Mouse (Mus musculus) liver, embryonic 12.5 days (tissue): Measurements from ENCODE around the gene Pnpla6. TPM values are rescaled to one million over a fixed set of nuclear protein-coding genes. Genes with fewer than 3 reads are reported as not detected.
A peak's percentile ranks its signal among the peaks of the same experiment; 100 is the strongest.
"Not testable (repeated sequence)": the region's sequence is repeated elsewhere in the genome, so short reads cannot be mapped to it uniquely, and the experiment has no call there.

Experiments used
- ATAC-seq: fragments of 200-750 bp; cut with Nextera tagmentation; 2 replicates; pipeline ENCODE4 v1.8.0; 2017; ENCODE audit warnings: moderate number of reproducible peaks, mild to moderate bottlenecking, moderate library complexity
- H3K27ac ChIP-seq: fragments of 300-500 bp; sonication (generic); 2 replicates; pipeline ENCODE4 v1.5.1; 2016; ENCODE audit warnings: mild to moderate bottlenecking
- H3K27me3 ChIP-seq: fragments of 300-500 bp; sonication (generic); replicated peaks from 2 replicates; pipeline ENCODE4 v1.6.1; 2016; ENCODE audit warnings: mild to moderate bottlenecking, moderate library complexity
- H3K36me3 ChIP-seq: fragments of 300-500 bp; sonication (generic); 2 replicates; pipeline ENCODE4 v1.6.1; 2016; ENCODE audit warnings: mild to moderate bottlenecking, moderate library complexity
- H3K4me1 ChIP-seq: fragments of 300-500 bp; sonication (generic); 2 replicates; pipeline ENCODE4 v1.6.1; 2016
- H3K4me2 ChIP-seq: fragments of 300-500 bp; sonication (generic); 2 replicates; pipeline ENCODE4 v1.6.1; 2016; ENCODE audit warnings: mild to moderate bottlenecking, moderate library complexity
- H3K4me3 ChIP-seq: fragments of 300-500 bp; sonication (generic); 2 replicates; pipeline ENCODE4 v1.5.1; 2016; ENCODE audit warnings: mild to moderate bottlenecking, moderate library complexity
- H3K9ac ChIP-seq: fragments of 300-500 bp; sonication (generic); 2 replicates; pipeline ENCODE4 v1.6.1; 2016; ENCODE audit warnings: mild to moderate bottlenecking, moderate library complexity
- H3K9me3 ChIP-seq: fragments of 300-500 bp; sonication (generic); replicated peaks from 2 replicates; pipeline ENCODE4 v1.6.1; 2016; ENCODE audit warnings: mild to moderate bottlenecking, moderate library complexity
- WGBS: fragments of 180-500 bp; shearing (Covaris S2); methylation state at CpG from one replicate; pipeline ENCODE4 v1.1.7; 2016; ENCODE audit not compliant: insufficient replicate concordance; 5-methylcytosine and 5-hydroxymethylcytosine counted together
- polyA plus RNA-seq: library from polyadenylated mRNA; unstranded; fragments of >200 nt; fragmentation: Nextera tagmentation; extraction: Ambion mirVana; gene quantifications from 2 replicates; pipeline ENCODE4 v1.2.1, GENCODE M21; 2016

Pnpla6 gene
- polyA plus RNA-seq, 1 experiment from 2014 or later, result 14.7 TPM

GRCm38 (mm10) chr8:3546511-3546910 lies 31.3 kb downstream of the Pnpla6 start:
- Histone ChIP-seq H3K4me3 (no peak overlapping the region), H3K9me3 (no peaks in the 10 kb centered on the region), H3K4me2 (no peak overlapping the region), H3K27ac (no peak overlapping the region), H3K36me3 (peaks cover 31% of the 10 kb centered on the region), H3K4me1 (no peaks in the 10 kb centered on the region), H3K27me3 (no peaks in the 10 kb centered on the region), H3K9ac (no peak overlapping the region)
- ATAC-seq, result no peak
- 79% methylated on average over 2 of the region's 2 CpGs for WGBS

- Histone ChIP-seq H3K4me2 (no peak overlapping the region), H3K4me1 (no peaks in the 10 kb centered on the region), H3K9me3 (no peaks in the 10 kb centered on the region), H3K36me3 (no peaks in the 10 kb centered on the region), H3K9ac (no peak overlapping the region), H3K27ac (no peak overlapping the region), H3K27me3 (no peaks in the 10 kb centered on the region), H3K4me3 (no peak overlapping the region)
- ATAC-seq, result no peak
- WGBS, result 80% methylated on average over 1 of the region's 1 CpGs
These were observed 37.1 kb downstream of the Pnpla6 start for GRCm38 (mm10) chr8:3552240-3552639.

GRCm38 (mm10) chr8:3556114-3556513 lies 40.9 kb downstream of the Pnpla6 start:
- Histone ChIP-seq H3K4me3 (no peak overlapping the region), H3K4me2 (no peak overlapping the region), H3K4me1 (no peaks in the 10 kb centered on the region), H3K27me3 (0 out of 2 replicates have a peak, but pooled peaks cover 3% of the 10 kb centered on the region), H3K36me3 (no peaks in the 10 kb centered on the region), H3K9me3 (no peaks in the 10 kb centered on the region), H3K9ac (no peak overlapping the region), H3K27ac (no peak overlapping the region)
- 56% methylated on average over 4 of the region's 4 CpGs for WGBS
- ATAC-seq, result peak; percentile 77

GRCm38 (mm10) chr8:3567641-3568371 lies 52.6 kb downstream of the Pnpla6 start, which contains the start of gene C330021F23Rik:
Gene C330021F23Rik (plus strand): TSS chr8:3567990.
- Histone ChIP-seq H3K4me2 (peak within 1 kb of the TSS; percentile 42), H3K9ac (peak within 1 kb of the TSS; percentile 14; the same call in 1 of the 2 replicates), H3K27me3 (no peaks in the 10 kb centered on the region), H3K36me3 (no peaks in the 10 kb centered on the region), H3K4me3 (peak within 1 kb of the TSS; percentile 23), H3K4me1 (peaks cover 6% of the 10 kb centered on the region; the same call in 1 of the 2 replicates), H3K9me3 (no peaks in the 10 kb centered on the region), H3K27ac (peak within 1 kb of the TSS; percentile 64)
- peak; percentile 69 for ATAC-seq
- WGBS, result 11% methylated on average over 12 of the region's 12 CpGs

- 16% methylated on average over 7 of the region's 7 CpGs for WGBS
- peak overlapping the region; percentile 23 for H3K4me3 ChIP-seq
- no peaks in the 10 kb centered on the region for H3K27me3 ChIP-seq
- H3K4me1 ChIP-seq, result peaks cover 6% of the 10 kb centered on the region; the same call in 1 of the 2 replicates
- no peak for ATAC-seq
- H3K4me2 ChIP-seq, result peak overlapping the region; percentile 42
- H3K36me3 ChIP-seq, result no peaks in the 10 kb centered on the region
- peak overlapping the region; percentile 14; the same call in 1 of the 2 replicates for H3K9ac ChIP-seq
- peak overlapping the region; percentile 36; the same call in 1 of the 2 replicates for H3K27ac ChIP-seq
- no peaks in the 10 kb centered on the region for H3K9me3 ChIP-seq
These were observed 53.2 kb downstream of the Pnpla6 start for GRCm38 (mm10) chr8:3568378-3568777.

GRCm38 (mm10) chr8:3569784-3570183 lies 54.6 kb downstream of the Pnpla6 start:
- Histone ChIP-seq H3K4me1 (peaks cover 6% of the 10 kb centered on the region; the same call in 1 of the 2 replicates), H3K4me3 (no peak overlapping the region), H3K36me3 (no peaks in the 10 kb centered on the region), H3K9ac (no peak overlapping the region), H3K27ac (no peak overlapping the region), H3K9me3 (no peaks in the 10 kb centered on the region), H3K27me3 (no peaks in the 10 kb centered on the region), H3K4me2 (no peak overlapping the region)
- no peak for ATAC-seq
- WGBS, result 68% methylated on average over 5 of the region's 5 CpGs

GRCm38 (mm10) chr8:3574546-3574945 lies 59.4 kb downstream of the Pnpla6 start:
- 0 out of 2 replicates have a peak, but pooled peaks cover 3% of the 10 kb centered on the region for H3K27me3 ChIP-seq
- no peaks in the 10 kb centered on the region for H3K9me3 ChIP-seq
- H3K4me2 ChIP-seq, result no peak overlapping the region
- H3K36me3 ChIP-seq, result no peaks in the 10 kb centered on the region
- no peak for ATAC-seq
- peaks cover 8% of the 10 kb centered on the region for H3K4me1 ChIP-seq
- no peak overlapping the region for H3K9ac ChIP-seq
- H3K4me3 ChIP-seq, result no peak overlapping the region
- H3K27ac ChIP-seq, result no peak overlapping the region
- 76% methylated on average over 3 of the region's 3 CpGs for WGBS

GRCm38 (mm10) chr8:3576211-3576960 lies 61.2 kb downstream of the Pnpla6 start:
- ATAC-seq, result no peak
- no peak overlapping the region for H3K27ac ChIP-seq
- 59% methylated on average over 15 of the region's 15 CpGs for WGBS
- no peak overlapping the region for H3K9ac ChIP-seq
- no peaks in the 10 kb centered on the region for H3K36me3 ChIP-seq
- no peak overlapping the region for H3K4me2 ChIP-seq
- H3K27me3 ChIP-seq, result 0 out of 2 replicates have a peak, but pooled peaks cover 3% of the 10 kb centered on the region
- no peaks in the 10 kb centered on the region for H3K9me3 ChIP-seq
- peaks cover 8% of the 10 kb centered on the region for H3K4me1 ChIP-seq
- no peak overlapping the region for H3K4me3 ChIP-seq

- H3K36me3 ChIP-seq, result no peaks in the 10 kb centered on the region
- H3K27me3 ChIP-seq, result 0 out of 2 replicates have a peak, but pooled peaks cover 3% of the 10 kb centered on the region
- no peak overlapping the region for H3K9ac ChIP-seq
- H3K27ac ChIP-seq, result no peak overlapping the region
- 71% methylated on average over 9 of the region's 9 CpGs for WGBS
- no peak overlapping the region for H3K4me3 ChIP-seq
- H3K9me3 ChIP-seq, result no peaks in the 10 kb centered on the region
- H3K4me1 ChIP-seq, result peaks cover 8% of the 10 kb centered on the region
- H3K4me2 ChIP-seq, result no peak overlapping the region
- 0 out of 2 replicates have a peak, but pooled peaks have one; percentile 45 for ATAC-seq
These were observed 64.5 kb downstream of the Pnpla6 start for GRCm38 (mm10) chr8:3579390-3580364.

- not testable (repeated sequence) for H3K27ac ChIP-seq, ATAC-seq, H3K9ac ChIP-seq, H3K36me3 ChIP-seq, H3K9me3 ChIP-seq, H3K4me2 ChIP-seq, H3K4me3 ChIP-seq, H3K27me3 ChIP-seq
- WGBS, result 71% methylated on average over 3 of the region's 3 CpGs
- H3K4me1 ChIP-seq, result peaks cover 13% of the 10 kb centered on the region
These were observed 66.8 kb downstream of the Pnpla6 start for GRCm38 (mm10) chr8:3581961-3582360.

- no peak overlapping the region for H3K4me3 ChIP-seq
- peak overlapping the region; percentile 93 for H3K4me2 ChIP-seq
- H3K9ac ChIP-seq, result no peak overlapping the region
- no peaks in the 10 kb centered on the region for H3K36me3 ChIP-seq
- WGBS, result 49% methylated on average over 2 of the region's 2 CpGs
- H3K27ac ChIP-seq, result no peak overlapping the region
- ATAC-seq, result peak; percentile 61
- H3K27me3 ChIP-seq, result peaks cover 19% of the 10 kb centered on the region
- no peaks in the 10 kb centered on the region for H3K9me3 ChIP-seq
- H3K4me1 ChIP-seq, result peaks cover 32% of the 10 kb centered on the region
These were observed 71.3 kb downstream of the Pnpla6 start for GRCm38 (mm10) chr8:3586452-3586851.
